Mouse (Mus musculus): ENCODE measurements at regions not wholly inside any gene's neighbourhood (a gene's known extent, or its start where the extent isn't known, plus 50 kb on each side); places are given as distances from the start of the nearest gene placed in this dataset.

DNA sequence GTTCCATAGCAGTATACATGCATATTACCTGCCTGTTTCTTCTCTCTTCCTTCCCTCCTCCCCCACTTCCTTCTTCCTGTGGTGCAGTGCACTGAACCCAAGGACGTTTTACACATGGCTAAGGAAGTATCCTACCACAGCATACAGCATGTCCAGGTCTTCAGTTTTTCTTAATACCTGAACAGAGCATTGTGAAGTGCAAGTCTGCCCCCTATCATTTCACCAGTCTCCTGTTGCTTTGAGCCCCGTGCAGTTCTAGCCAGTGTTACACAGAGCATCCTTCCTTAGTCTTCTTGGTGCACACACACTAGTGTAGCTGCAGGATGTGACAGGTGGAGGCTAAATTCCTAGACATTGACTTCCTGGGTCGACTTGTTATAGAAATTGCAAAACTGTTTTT is 53.7 kb upstream of the Foxb1 start:
- TF ChIP-seq CTCF (IDR thresholded peaks at IDR 0.05 in 2 of 3, conservative IDR thresholded peaks at IDR 0.05 in 1 of 3; ENCODE audit: control insufficient read depth in 1 of 3, insufficient read depth in 1 of 3, low read depth in 2 of 3, low read length in 3 of 3, poor library complexity in 1 of 3, severe bottlenecking in 1 of 3) (no peak), E2F4 (IDR thresholded peaks at IDR 0.05; ENCODE audit: borderline replicate concordance, low read depth, low read length) (no peak)

Measured in MEL (cell line).